Mouse (Mus musculus) hindbrain, embryonic 16.5 days (tissue): ENCODE results near the gene Stub1. TPM values are rescaled to one million over a fixed set of nuclear protein-coding genes. Genes with fewer than 3 reads are reported as not detected.
"Not testable (repeated sequence)": the region's sequence is repeated elsewhere in the genome, so short reads cannot be mapped to it uniquely, and the experiment has no call there.

Experiments used
- ATAC-seq: fragments of 200-750 bp; cut with Nextera tagmentation; 2 replicates; pipeline ENCODE4 v1.8.0; 2017; ENCODE audit warnings: moderate TSS enrichment, moderate library complexity
- H3K27ac ChIP-seq: fragments of 300-500 bp; sonication (generic); 2 replicates; pipeline ENCODE4 v1.5.1; 2014; ENCODE audit warnings: low read depth, mild to moderate bottlenecking, control low read depth, low read length, moderate library complexity
- H3K27me3 ChIP-seq: fragments of 300-500 bp; sonication (generic); replicated peaks from 2 replicates; pipeline ENCODE4 v1.6.1; 2014; ENCODE audit warnings: low read length; ENCODE audit not compliant: control insufficient read depth, insufficient read depth
- H3K36me3 ChIP-seq: fragments of 300-500 bp; sonication (generic); 2 replicates; pipeline ENCODE4 v1.6.1; 2014; ENCODE audit warnings: mild to moderate bottlenecking, low read length, moderate library complexity, mixed read lengths; ENCODE audit not compliant: control insufficient read depth, insufficient read depth
- H3K4me1 ChIP-seq: fragments of 300-500 bp; sonication (generic); 2 replicates; pipeline ENCODE4 v1.6.1; 2014; ENCODE audit warnings: low read depth, low read length; ENCODE audit not compliant: control insufficient read depth, insufficient read depth
- H3K4me2 ChIP-seq: fragments of 300-500 bp; sonication (generic); 2 replicates; pipeline ENCODE4 v1.6.1; 2014; ENCODE audit warnings: mild to moderate bottlenecking, low read length, control low read depth, moderate library complexity
- H3K4me3 ChIP-seq: fragments of 300-500 bp; sonication (generic); 2 replicates; pipeline ENCODE4 v1.5.1; 2014; ENCODE audit warnings: mild to moderate bottlenecking, low read length, control low read depth, moderate library complexity
- H3K9ac ChIP-seq: fragments of 300-500 bp; sonication (generic); 2 replicates; pipeline ENCODE4 v1.6.1; 2014; ENCODE audit warnings: low read depth, mild to moderate bottlenecking, control low read depth, low read length, moderate library complexity
- H3K9me3 ChIP-seq: fragments of 300-500 bp; sonication (generic); 2 replicates; pipeline ENCODE4 v1.6.1; 2014; ENCODE audit warnings: mild to moderate bottlenecking, low read length, moderate library complexity; ENCODE audit not compliant: control insufficient read depth
- WGBS: fragments of 180-500 bp; shearing (Covaris S2); extraction: QIAGEN DNeasy Blood & Tissue Kit; methylation state at CpG from one replicate; pipeline ENCODE4 v1.1.7; 2014; 5-methylcytosine and 5-hydroxymethylcytosine counted together
- polyA plus RNA-seq: library from polyadenylated mRNA; unstranded; fragments of >200 nt; fragmentation: Nextera tagmentation; extraction: Ambion mirVana; gene quantifications from 2 replicates; pipeline ENCODE4 v1.2.1, GENCODE M21; 2015

Stub1 gene
- polyA plus RNA-seq, 1 experiment from 2014 or later = 428 TPM

DNA sequence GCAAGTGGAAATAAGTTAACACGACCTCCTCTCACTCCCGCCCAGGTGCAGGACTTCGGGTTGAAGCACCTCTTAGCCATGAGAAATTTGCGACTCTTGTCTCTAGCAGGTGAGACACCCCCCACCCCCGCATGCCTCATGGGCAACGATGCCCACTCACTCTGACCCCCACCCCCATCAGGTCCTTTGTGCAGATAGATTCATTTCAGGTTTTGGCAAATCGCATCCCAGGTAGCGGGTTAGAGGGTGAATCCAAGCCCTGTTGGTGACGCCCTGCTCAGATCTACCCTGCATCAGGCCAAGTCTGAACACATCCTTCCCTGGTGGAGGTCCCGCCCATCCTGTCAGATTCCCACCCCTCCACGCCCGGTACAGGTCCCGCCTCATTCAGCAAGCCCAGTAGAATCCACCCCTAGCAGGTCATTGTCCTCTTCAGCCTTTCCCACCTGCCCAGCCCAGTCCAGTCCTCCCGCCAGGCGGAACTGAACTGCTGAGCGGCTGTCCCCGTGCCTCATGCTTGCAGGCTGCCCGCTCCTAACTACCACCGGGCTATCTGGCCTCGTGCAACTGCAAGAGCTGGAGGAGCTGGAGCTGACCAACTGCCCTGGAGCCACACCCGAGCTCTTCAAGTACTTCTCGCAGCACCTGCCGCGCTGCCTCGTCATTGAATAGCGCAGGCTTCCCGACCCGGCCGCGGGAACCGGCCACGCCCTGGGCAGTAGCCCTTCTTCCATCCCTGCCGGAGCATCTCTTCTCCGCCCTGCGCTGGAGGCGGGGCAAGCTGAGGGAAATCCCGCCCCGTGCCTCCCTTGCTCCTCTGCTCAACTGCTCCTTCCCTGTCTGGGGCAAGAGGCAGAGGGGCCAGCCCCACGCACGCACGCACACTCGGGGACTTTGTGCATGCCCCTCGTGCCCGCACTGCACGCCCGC lies 14.1 kb downstream of the Stub1 start:
- no peaks in the 10 kb centered on the region for H3K9me3 ChIP-seq
- H3K4me2 ChIP-seq = no peak overlapping the region
- H3K27me3 ChIP-seq = peaks cover 2% of the 10 kb centered on the region; the same call in 1 of the 2 replicates
- WGBS = 9% methylated on average over 46 of the region's 46 CpGs
- no peak overlapping the region for H3K4me3 ChIP-seq
- no peak for ATAC-seq
- H3K36me3 ChIP-seq = peaks cover 26% of the 10 kb centered on the region
- H3K27ac ChIP-seq = no peak overlapping the region
- no peak overlapping the region; the same call in 1 of the 2 replicates for H3K9ac ChIP-seq
- H3K4me1 ChIP-seq = peaks cover 7% of the 10 kb centered on the region

DNA sequence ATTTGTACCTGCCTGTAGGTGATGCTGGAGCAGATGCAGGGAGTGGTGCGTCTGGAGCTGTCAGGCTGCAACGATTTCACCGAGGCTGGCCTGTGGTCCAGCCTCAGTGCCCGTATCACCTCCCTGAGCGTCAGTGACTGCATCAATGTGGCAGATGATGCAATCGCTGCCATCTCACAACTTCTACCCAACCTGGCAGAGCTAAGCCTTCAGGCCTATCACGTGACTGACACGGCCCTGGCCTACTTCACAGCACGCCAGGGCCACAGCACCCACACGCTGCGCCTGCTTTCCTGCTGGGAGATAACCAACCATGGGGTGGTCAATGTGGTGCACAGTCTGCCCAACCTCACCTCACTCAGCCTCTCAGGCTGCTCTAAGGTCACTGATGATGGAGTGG lies 15.5 kb downstream of the Stub1 start:
- Histone ChIP-seq H3K9ac (no peak overlapping the region), H3K4me1 (peaks cover 11% of the 10 kb centered on the region), H3K36me3 (peaks cover 26% of the 10 kb centered on the region), H3K27me3 (peaks cover 2% of the 10 kb centered on the region; the same call in 1 of the 2 replicates), H3K27ac (no peak overlapping the region), H3K4me2 (no peak overlapping the region), H3K4me3 (no peak overlapping the region), H3K9me3 (no peaks in the 10 kb centered on the region)
- 88% methylated on average over 11 of the region's 11 CpGs for WGBS
- ATAC-seq = no peak

DNA sequence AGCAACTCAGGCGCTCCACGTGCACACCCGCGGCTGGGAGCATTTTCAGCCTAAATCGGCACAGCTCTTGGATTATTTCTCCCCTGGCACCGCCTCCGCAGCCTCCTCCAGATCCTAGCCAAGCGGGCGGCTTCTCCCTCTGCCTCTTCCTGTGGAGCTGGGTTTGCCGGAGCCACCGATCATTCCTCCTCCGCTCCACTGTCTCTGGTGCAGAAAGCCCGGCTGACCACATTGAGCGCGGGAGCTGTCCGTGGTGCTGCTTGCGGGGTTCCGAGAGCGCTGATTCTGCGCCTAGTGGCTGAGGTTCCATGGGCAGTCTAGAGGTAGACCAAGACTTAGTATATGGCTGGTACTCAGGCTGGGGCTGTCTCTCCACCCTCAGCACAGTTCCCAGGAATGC lies 19.7 kb downstream of the Stub1 start:
- peak overlapping the region; percentile 47 for H3K4me2 ChIP-seq
- H3K27me3 ChIP-seq = no peaks in the 10 kb centered on the region
- H3K4me1 ChIP-seq = peaks cover 34% of the 10 kb centered on the region
- H3K4me3 ChIP-seq = peak overlapping the region; percentile 21; the same call in 1 of the 2 replicates
- peaks cover 14% of the 10 kb centered on the region for H3K36me3 ChIP-seq
- no peak for ATAC-seq
- 1% methylated on average over 20 of the region's 20 CpGs for WGBS
- H3K9ac ChIP-seq = peak overlapping the region; percentile 33
- H3K27ac ChIP-seq = no peak overlapping the region; the same call in 1 of the 2 replicates
- no peaks in the 10 kb centered on the region for H3K9me3 ChIP-seq

DNA sequence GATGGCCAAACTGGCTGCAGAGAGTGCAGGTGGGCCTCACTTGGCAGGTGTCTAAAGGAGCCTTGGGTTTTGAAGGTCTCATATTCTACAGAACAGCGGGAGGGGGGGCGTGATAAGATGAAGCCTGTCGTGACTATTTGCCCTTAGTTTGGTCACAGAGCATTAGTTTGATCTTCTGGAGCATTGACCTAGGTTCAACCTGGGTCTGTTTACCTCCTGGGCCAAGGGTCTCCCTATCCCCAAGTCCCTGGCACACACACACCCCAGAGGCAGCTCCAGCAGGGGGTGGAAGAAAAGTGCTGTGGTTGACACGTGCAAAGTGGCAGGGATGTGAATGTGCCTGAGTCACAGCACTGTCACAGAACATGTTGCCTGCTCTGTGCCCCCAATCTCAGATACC lies 22.3 kb downstream of the Stub1 start:
- 74% methylated on average over 4 of the region's 4 CpGs for WGBS
- H3K4me3 ChIP-seq = no peak overlapping the region; the same call in 1 of the 2 replicates
- no peaks in the 10 kb centered on the region for H3K27me3 ChIP-seq
- no peaks in the 10 kb centered on the region for H3K36me3 ChIP-seq
- H3K9ac ChIP-seq = peak overlapping the region; percentile 90; the same call in 1 of the 2 replicates
- H3K9me3 ChIP-seq = no peaks in the 10 kb centered on the region
- H3K4me1 ChIP-seq = peaks cover 39% of the 10 kb centered on the region
- no peak overlapping the region for H3K27ac ChIP-seq
- no peak for ATAC-seq
- H3K4me2 ChIP-seq = peak overlapping the region; percentile 82

DNA sequence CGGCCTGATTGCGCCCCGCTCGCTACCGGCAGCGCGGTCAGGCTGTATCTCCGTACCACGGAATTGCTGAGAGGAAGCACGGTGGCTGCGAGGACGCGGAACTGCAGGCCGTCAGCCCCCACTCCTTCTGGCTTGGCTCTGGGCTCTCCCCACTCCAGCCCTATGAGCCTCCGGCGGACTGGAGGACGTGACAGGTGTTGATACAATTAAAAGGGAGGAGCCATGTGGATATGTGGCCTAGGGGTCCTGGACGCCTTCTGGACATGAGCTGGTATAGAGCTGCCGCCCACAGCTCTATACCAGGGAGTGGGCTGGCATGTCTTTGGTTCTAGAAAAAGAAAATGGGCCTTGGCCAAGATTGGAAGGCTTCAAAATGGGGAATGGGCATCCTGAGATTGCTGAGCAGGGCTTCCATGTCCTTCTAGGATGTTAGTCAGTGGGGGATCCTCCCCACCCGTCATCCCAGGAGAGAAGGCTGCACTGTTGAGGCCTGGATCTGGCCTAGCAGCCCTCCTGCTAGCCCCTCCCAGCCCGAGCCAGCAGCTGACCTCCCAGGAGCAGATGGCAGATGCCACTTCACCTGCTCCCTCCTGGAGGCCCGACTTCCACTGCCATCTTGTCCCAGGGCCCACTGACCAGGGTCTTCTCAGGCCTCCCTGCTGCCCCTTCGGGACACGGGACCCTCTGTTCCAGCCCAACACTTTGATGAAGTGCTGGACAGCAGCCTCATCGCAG lies 23.4 kb downstream of the Stub1 start:
- H3K4me3 ChIP-seq = peak overlapping the region; percentile 81
- no peaks in the 10 kb centered on the region for H3K36me3 ChIP-seq
- H3K9me3 ChIP-seq = no peaks in the 10 kb centered on the region
- H3K4me1 ChIP-seq = peaks cover 39% of the 10 kb centered on the region
- H3K27ac ChIP-seq = peak overlapping the region; percentile 97
- 5% methylated on average over 25 of the region's 25 CpGs for WGBS
- H3K4me2 ChIP-seq = peak overlapping the region; percentile 82
- ATAC-seq = peak; percentile 40
- no peaks in the 10 kb centered on the region for H3K27me3 ChIP-seq
- H3K9ac ChIP-seq = peak overlapping the region; percentile 90

DNA sequence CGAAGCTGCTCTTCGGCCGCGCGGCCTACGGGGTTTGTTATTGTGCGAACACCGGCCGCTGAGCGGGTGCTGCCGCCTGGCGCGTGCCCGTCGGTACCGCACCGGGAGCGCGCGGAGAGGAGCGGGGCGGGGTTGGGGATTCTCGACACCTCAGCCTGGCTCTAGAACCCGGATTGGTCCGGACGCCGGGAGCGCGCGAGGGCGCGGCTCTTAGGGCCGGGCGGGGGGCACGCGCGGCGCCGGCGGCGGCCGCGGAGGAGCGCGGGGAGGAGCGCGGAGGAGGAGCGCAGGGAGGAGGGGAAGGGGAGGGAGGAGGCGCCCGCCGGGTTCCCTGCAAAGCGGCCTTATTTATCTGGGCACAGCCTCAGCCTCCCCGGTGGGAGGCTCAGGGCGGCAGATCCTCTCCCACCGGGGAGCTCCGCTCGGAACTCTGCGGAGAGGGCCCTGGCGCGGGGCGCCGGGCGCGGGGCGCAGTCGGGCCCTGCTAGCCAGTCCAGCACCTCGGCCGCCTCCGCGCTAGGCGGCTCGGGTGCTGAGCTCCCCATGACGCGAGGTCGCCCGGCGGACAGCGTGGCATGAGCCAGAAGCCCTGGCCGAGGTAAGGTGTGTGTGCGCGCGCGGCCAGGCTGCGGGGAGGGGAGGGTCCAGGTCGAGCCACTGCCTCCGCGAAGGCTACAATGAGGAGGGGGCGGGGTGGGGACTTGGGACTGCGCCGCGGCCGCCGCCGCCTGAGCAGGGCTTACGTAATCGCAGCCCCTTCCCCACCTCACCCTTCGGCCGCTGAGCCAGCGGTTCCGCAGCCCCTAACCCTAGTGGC lies 24.2 kb downstream of the Stub1 start, which contains the start of gene Fbxl16:
TSS of gene Fbxl16 (plus strand) at position 297 of the 817 bp plus-strand sequence.
- under 1% methylated on average over 80 of the region's 100 CpGs for WGBS
- peak; percentile 90 for ATAC-seq
- no peaks in the 10 kb centered on the region for H3K27me3 ChIP-seq
- peak within 1 kb of the TSS; percentile 82 for H3K4me2 ChIP-seq
- H3K4me1 ChIP-seq = peaks cover 39% of the 10 kb centered on the region
- H3K4me3 ChIP-seq = peak within 1 kb of the TSS; percentile 81
- H3K36me3 ChIP-seq = no peaks in the 10 kb centered on the region
- H3K27ac ChIP-seq = peak within 1 kb of the TSS; percentile 97
- no peaks in the 10 kb centered on the region for H3K9me3 ChIP-seq
- peak within 1 kb of the TSS; percentile 90 for H3K9ac ChIP-seq

DNA sequence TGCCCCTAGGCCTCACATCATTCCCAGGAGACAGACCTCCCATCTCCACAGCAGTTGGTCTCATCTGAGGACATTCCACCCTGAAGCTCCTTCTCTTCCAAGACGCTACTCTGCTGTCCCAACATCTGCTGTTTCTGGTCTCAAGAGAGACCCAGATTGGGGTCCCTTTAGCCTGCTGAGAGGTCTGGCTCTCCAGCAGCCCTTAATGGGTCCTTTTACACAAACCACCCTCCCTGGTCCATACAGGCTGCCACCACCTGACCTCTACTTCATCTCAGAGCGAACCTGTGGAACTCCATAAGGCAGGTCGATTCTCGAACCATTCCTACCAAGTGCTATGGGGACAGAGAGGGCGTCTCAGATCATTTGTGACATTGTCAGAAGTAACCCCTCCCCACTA lies 25.2 kb downstream of the Stub1 start:
- Histone ChIP-seq H3K9ac (peak overlapping the region; percentile 90), H3K27ac (peak overlapping the region; percentile 97), H3K4me2 (peak overlapping the region; percentile 82), H3K9me3 (no peaks in the 10 kb centered on the region), H3K27me3 (no peaks in the 10 kb centered on the region), H3K4me1 (peaks cover 37% of the 10 kb centered on the region), H3K36me3 (no peaks in the 10 kb centered on the region), H3K4me3 (peak overlapping the region; percentile 81)
- ATAC-seq = peak; percentile 12; the same call in 1 of the 2 replicates
- 19% methylated on average over 5 of the region's 5 CpGs for WGBS

DNA sequence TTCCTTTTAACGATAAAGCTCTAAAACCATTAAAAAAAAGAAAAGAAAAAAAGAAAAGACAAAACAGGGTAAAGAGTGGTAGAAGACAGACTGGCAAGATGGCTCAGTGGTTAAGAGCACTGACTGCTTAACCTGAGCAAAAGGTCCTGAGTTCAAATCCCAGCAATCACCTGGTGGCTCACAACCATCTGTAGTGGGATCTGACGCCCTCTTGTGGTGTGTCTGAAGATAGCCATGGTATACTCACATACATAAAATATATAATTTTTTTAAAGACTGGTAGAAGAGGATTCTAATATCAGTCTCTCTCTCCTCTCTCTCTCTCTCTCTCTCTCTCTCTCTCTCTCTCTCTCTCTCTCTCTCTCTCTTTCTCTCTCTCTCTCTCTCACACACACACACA lies 25.8 kb downstream of the Stub1 start:
- ATAC-seq, H3K9ac ChIP-seq, H3K4me2 ChIP-seq, H3K27ac ChIP-seq, H3K27me3 ChIP-seq, H3K9me3 ChIP-seq, H3K36me3 ChIP-seq, H3K4me3 ChIP-seq: not testable (repeated sequence)
- WGBS = 46% methylated on average over 2 of the region's 2 CpGs
- peaks cover 37% of the 10 kb centered on the region for H3K4me1 ChIP-seq
